Mouse (Mus musculus): ENCODE data around the gene Lpin2.

DNA sequence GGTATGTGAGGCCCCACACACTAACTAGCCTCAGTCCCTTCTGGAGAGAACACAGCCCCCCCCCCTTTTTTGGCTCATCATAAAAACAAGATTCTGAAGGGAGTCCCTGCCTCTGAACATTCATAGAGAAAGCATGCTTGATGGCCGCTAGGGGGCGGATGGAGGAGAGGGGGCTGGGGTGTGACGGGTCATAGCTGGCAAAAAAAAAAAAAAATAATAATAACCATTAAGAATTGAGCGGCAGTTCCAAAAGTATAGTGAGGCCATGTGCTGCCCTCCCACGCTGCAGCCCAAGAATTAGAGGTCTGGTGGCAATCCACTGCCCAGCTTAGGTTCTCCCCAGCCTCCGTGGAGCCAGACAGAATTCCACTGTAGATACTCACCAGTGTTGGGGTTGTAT, 72.4 kb downstream of the Lpin2 start:
- TF ChIP-seq CTCF (IDR thresholded peaks at IDR 0.05; ENCODE audit: low read depth) (peak; percentile 54), EP300 (IDR thresholded peaks at IDR 0.05; ENCODE audit: low read depth) (no peak)

Data from heart, postnatal 0 days (tissue).